Mouse (Mus musculus): Measurements from ENCODE around the gene Klk13.

Gene Klk13

GRCm38 (mm10) chr7:43772901-43773300 lies 60.5 kb downstream of the Klk13 start:
- DNase-seq: no peak

GRCm38 (mm10) chr7:43774364-43774763 lies 62.0 kb downstream of the Klk13 start, which contains the start of gene Klk11:
Gene Klk11 (plus strand): TSS chr7:43774604.
- no peak for DNase-seq

GRCm38 (mm10) chr7:43774802-43775201 lies 62.4 kb downstream of the Klk13 start:
- no peak for DNase-seq

- DNase-seq: no peak
Observed at GRCm38 (mm10) chr7:43775311-43776057, 63.1 kb downstream of the Klk13 start.

GRCm38 (mm10) chr7:43776506-43776905 lies 64.1 kb downstream of the Klk13 start:
- no peak for DNase-seq

Measured in B cell, adult 2 months (primary cell).